Mouse (Mus musculus): Measurements from ENCODE around the gene Gm10271.

Gm10271 gene

GRCm38 (mm10) chr10:116977858-116978257 lies 5.4 kb upstream of the Gm10271 start:
- no peak for DNase-seq

- DNase-seq = no peak
Measured at GRCm38 (mm10) chr10:116977455-116977854, 5.0 kb upstream of the Gm10271 start.

GRCm38 (mm10) chr10:116968741-116969140 lies 3.7 kb downstream of the Gm10271 start:
- peak in 1 of 2 experiments; percentile 45 for DNase-seq

GRCm38 (mm10) chr10:116966065-116966464 lies 6.3 kb downstream of the Gm10271 start:
- DNase-seq = peak; percentile 37 to 66

- DNase-seq = peak; percentile 31 to 60
Measured at GRCm38 (mm10) chr10:116965297-116965696, 7.1 kb downstream of the Gm10271 start.

- no peak for DNase-seq
Measured at GRCm38 (mm10) chr10:116964571-116964970, 7.8 kb downstream of the Gm10271 start.

GRCm38 (mm10) chr10:116964084-116964483 lies 8.3 kb downstream of the Gm10271 start:
- DNase-seq = peak; percentile 39 to 55

GRCm38 (mm10) chr10:116962803-116963202 lies 9.6 kb downstream of the Gm10271 start:
- peak; percentile 41 to 45 for DNase-seq

GRCm38 (mm10) chr10:116962152-116962551 lies 10.3 kb downstream of the Gm10271 start:
- DNase-seq = peak; percentile 31 to 57

- peak; percentile 31 to 54 for DNase-seq
Measured at GRCm38 (mm10) chr10:116957867-116958551, 14.4 kb downstream of the Gm10271 start.

- no peak for DNase-seq
Measured at GRCm38 (mm10) chr10:116956483-116957158, 15.8 kb downstream of the Gm10271 start.

GRCm38 (mm10) chr10:116955191-116955590 lies 17.2 kb downstream of the Gm10271 start:
- DNase-seq = no peak

- no peak for DNase-seq
Measured at GRCm38 (mm10) chr10:116950886-116951285, 21.5 kb downstream of the Gm10271 start.

GRCm38 (mm10) chr10:116950009-116950769 lies 22.2 kb downstream of the Gm10271 start, which contains the start of gene Rab3ip:
TSS of gene Rab3ip (minus strand) at chr10:116950769.
- peak; percentile 94 to 96 for DNase-seq

- DNase-seq = peak; percentile 41 to 49
Measured at GRCm38 (mm10) chr10:116949111-116950008, 23.0 kb downstream of the Gm10271 start.

- DNase-seq = no peak
Measured at GRCm38 (mm10) chr10:116948414-116948813, 24.0 kb downstream of the Gm10271 start.

GRCm38 (mm10) chr10:116944940-116945339 lies 27.5 kb downstream of the Gm10271 start:
- no peak for DNase-seq

GRCm38 (mm10) chr10:116944144-116944543 lies 28.3 kb downstream of the Gm10271 start:
- DNase-seq = no peak

GRCm38 (mm10) chr10:116943025-116943424 lies 29.4 kb downstream of the Gm10271 start:
- peak; percentile 55 to 61 for DNase-seq

GRCm38 (mm10) chr10:116935028-116935427 lies 37.4 kb downstream of the Gm10271 start:
- DNase-seq = no peak

GRCm38 (mm10) chr10:116933794-116934193 lies 38.6 kb downstream of the Gm10271 start:
- no peak for DNase-seq

GRCm38 (mm10) chr10:116932418-116932817 lies 40.0 kb downstream of the Gm10271 start:
- no peak for DNase-seq

Data from kidney, postnatal 4 days (tissue).